In the genomic region with DNA sequence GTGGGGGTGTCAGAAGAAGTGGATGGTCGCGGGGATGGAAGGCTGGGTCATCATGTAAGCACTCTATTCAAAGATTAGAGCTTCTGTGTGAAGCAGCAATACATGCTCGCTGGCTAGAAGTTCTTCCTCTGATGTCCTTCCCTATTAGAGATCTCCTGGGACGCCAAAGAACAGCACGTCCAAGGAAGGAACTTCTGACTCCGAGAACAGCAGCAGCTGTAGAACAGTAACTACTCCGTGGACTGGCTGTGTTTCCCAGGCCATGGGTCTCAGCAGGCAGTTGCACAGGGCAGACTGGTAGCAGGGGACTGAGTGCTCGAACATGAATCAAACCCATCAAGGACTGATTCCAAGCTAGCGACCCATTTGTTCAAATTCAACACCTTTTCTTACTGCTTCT, we compare ENCODE assay signal across 28 mouse cellular contexts. TPM values are rescaled to one million over a fixed set of nuclear protein-coding genes. Genes with fewer than 3 reads are reported as not detected.
DNase-seq lines count a peak whose midpoint lies in the region; ATAC-seq and TF ChIP-seq lines count a peak whose summit lies in the region.
"Had no signal": no experiment of that assay in that cellular context is flagged by ENCODE, and none has a peak within 500 bp of the region (broad histone marks: within the 10 kb centered on the region; RNA-seq: fewer than 3 reads in every experiment).

No protein-coding gene starts in this region.

- peak; percentile 82 to 92 for DNase-seq in heart, adult 18-20 months
- peak; percentile 77 for DNase-seq in gastrocnemius, postnatal 25 days
- no peak for DNase-seq in heart, postnatal 0 days (ENCODE audit: low spot score)
- peak; percentile 77 for DNase-seq in skeletal muscle tissue, adult 2 months (ENCODE audit: low read depth, low spot score)
- DNase-seq in liver: no peak
- DNase-seq in midbrain, postnatal 0 days (ENCODE audit: low spot score): no peak
- DNase-seq: adrenal gland, adult 2 months; B cell, adult 2 months; cerebellum, adult 18-20 months; cerebellum, postnatal 25 days; forebrain, postnatal 0 days; kidney, adult 11 months; kidney, postnatal 36 days; liver, embryonic 13.5 days; lung, adult 2 months; lung, postnatal 14 days; right cerebral cortex, adult 18-20 months; right cerebral cortex, postnatal 4 days had no signal

- no peaks in the 10 kb centered on the region for H3K36me3 ChIP-seq in heart, embryonic 11.5 days (ENCODE audit: control insufficient read depth, insufficient read depth, low read length)
- H3K36me3 ChIP-seq in heart, postnatal 0 days (replicated peaks; ENCODE audit: control insufficient read depth, insufficient read depth, low read length): no peaks in the 10 kb centered on the region
- H3K36me3 ChIP-seq in midbrain, postnatal 0 days (ENCODE audit: insufficient read depth, low read length): no peaks in the 10 kb centered on the region
- H3K36me3 ChIP-seq: embryonic facial prominence, embryonic 12.5 days; G1E; kidney, embryonic 15.5 days; limb, embryonic 13.5 days; liver, embryonic 13.5 days; neural tube, embryonic 15.5 days had no signal

- no peaks in the 10 kb centered on the region for H3K9me3 ChIP-seq in heart, embryonic 11.5 days (replicated peaks; ENCODE audit: control insufficient read depth, low read length)
- H3K9me3 ChIP-seq in heart, postnatal 0 days (replicated peaks; ENCODE audit: control insufficient read depth, low read length): no peaks in the 10 kb centered on the region
- H3K9me3 ChIP-seq in midbrain, postnatal 0 days (ENCODE audit: low read length): no peaks in the 10 kb centered on the region
- H3K9me3 ChIP-seq: embryonic facial prominence, embryonic 12.5 days; kidney, embryonic 15.5 days; limb, embryonic 13.5 days; liver, embryonic 13.5 days; neural tube, embryonic 15.5 days had no signal

- no peak overlapping the region for H3K4me3 ChIP-seq in heart, embryonic 11.5 days (ENCODE audit: low read depth, low read length)
- H3K4me3 ChIP-seq in heart, postnatal 0 days (ENCODE audit: low read depth, low read length): no peak overlapping the region
- no peak overlapping the region for H3K4me3 ChIP-seq in midbrain, postnatal 0 days (ENCODE audit: low read depth, low read length)
- H3K4me3 ChIP-seq: embryonic facial prominence, embryonic 12.5 days; kidney, embryonic 15.5 days; limb, embryonic 13.5 days; liver, embryonic 13.5 days; neural tube, embryonic 15.5 days had no signal

- H3K4me2 ChIP-seq in heart, embryonic 11.5 days: no peak overlapping the region
- H3K4me2 ChIP-seq in heart, postnatal 0 days (ENCODE audit: low read depth, low read length): no peak overlapping the region
- H3K4me2 ChIP-seq in midbrain, postnatal 0 days (ENCODE audit: low read depth, low read length, poor library complexity, severe bottlenecking): no peak overlapping the region
- H3K4me2 ChIP-seq: embryonic facial prominence, embryonic 12.5 days; kidney, embryonic 15.5 days; limb, embryonic 13.5 days; liver, embryonic 13.5 days; midbrain, embryonic 11.5 days; neural tube, embryonic 15.5 days had no signal

- H3K27ac ChIP-seq in heart, embryonic 11.5 days (ENCODE audit: low read depth, low read length): no peak overlapping the region
- H3K27ac ChIP-seq in heart, postnatal 0 days (ENCODE audit: low read depth): no peak overlapping the region
- H3K27ac ChIP-seq in midbrain, postnatal 0 days (ENCODE audit: low read depth, low read length): no peak overlapping the region
- H3K27ac ChIP-seq: embryonic facial prominence, embryonic 12.5 days; kidney, embryonic 15.5 days; limb, embryonic 13.5 days; liver, embryonic 13.5 days; neural tube, embryonic 15.5 days had no signal

- H3K4me1 ChIP-seq in heart, embryonic 11.5 days (ENCODE audit: control insufficient read depth, insufficient read depth, low read length): peaks cover 9% of the 10 kb centered on the region; the same call in 1 of the 2 replicates
- 0 out of 2 replicates have a peak, but pooled peaks cover 6% of the 10 kb centered on the region for H3K4me1 ChIP-seq in heart, postnatal 0 days (ENCODE audit: control insufficient read depth, insufficient read depth)
- H3K4me1 ChIP-seq in midbrain, postnatal 0 days (ENCODE audit: insufficient read depth, low read length): no peaks in the 10 kb centered on the region
- H3K4me1 ChIP-seq: liver, embryonic 13.5 days; neural tube, embryonic 15.5 days had no signal

- H3K9ac ChIP-seq in heart, embryonic 11.5 days (ENCODE audit: low read depth, low read length): no peak overlapping the region
- H3K9ac ChIP-seq in heart, postnatal 0 days (replicated peaks; ENCODE audit: low read depth, low read length): no peak overlapping the region
- no peak overlapping the region for H3K9ac ChIP-seq in midbrain, postnatal 0 days (replicated peaks; ENCODE audit: low read length, poor library complexity, severe bottlenecking)
- H3K9ac ChIP-seq: embryonic facial prominence, embryonic 12.5 days; forebrain, postnatal 0 days; kidney, embryonic 15.5 days; limb, embryonic 13.5 days; liver, embryonic 13.5 days; neural tube, embryonic 15.5 days had no signal

- ATAC-seq in heart, embryonic 11.5 days (replicated peaks; ENCODE audit: insufficient number of reproducible peaks, low FRiP score, low TSS enrichment): no peak
- ATAC-seq in heart, postnatal 0 days (ENCODE audit: insufficient read depth, low read depth): 0 out of 2 replicates have a peak, but pooled peaks have one; percentile 17
- no peak for ATAC-seq in midbrain, postnatal 0 days (ENCODE audit: low FRiP score)
- ATAC-seq: forebrain, postnatal 0 days; hindbrain, embryonic 16.5 days; Patski had no signal

- no peak for TF ChIP-seq CTCF in heart, postnatal 0 days (IDR thresholded peaks at IDR 0.05; ENCODE audit: low read depth)
- TF ChIP-seq CTCF in midbrain, postnatal 0 days (IDR thresholded peaks at IDR 0.05): no peak

- no peaks in the 10 kb centered on the region for H3K27me3 ChIP-seq in heart, embryonic 11.5 days (ENCODE audit: control insufficient read depth, insufficient read depth, low read length)
- no peaks in the 10 kb centered on the region for H3K27me3 ChIP-seq in heart, postnatal 0 days (ENCODE audit: control insufficient read depth, insufficient read depth, low read length)
- H3K27me3 ChIP-seq in midbrain, postnatal 0 days (ENCODE audit: insufficient read depth, low read length): no peaks in the 10 kb centered on the region
- H3K27me3 ChIP-seq: CH12.LX; embryonic facial prominence, embryonic 12.5 days; kidney, embryonic 15.5 days; limb, embryonic 13.5 days; liver, embryonic 13.5 days; neural tube, embryonic 15.5 days; Patski had no signal

- TF ChIP-seq EP300 in heart, postnatal 0 days (IDR thresholded peaks at IDR 0.05; ENCODE audit: low read depth): no peak

- WGBS in heart, embryonic 11.5 days (ENCODE audit: insufficient replicate concordance): 67% methylated on average over 9 of the region's 9 CpGs
- WGBS in heart, postnatal 0 days: 56% methylated on average over 9 of the region's 9 CpGs
- 56% methylated on average over 9 of the region's 9 CpGs for WGBS in midbrain, postnatal 0 days

RNA-seq across cellular contexts. Expression of a gene that starts 24.6 kb away (rescaled TPM):
- 10 to 100 TPM in 1 of 2 experiments, 1 to 10 TPM in 1; 6.0 to 10.2 TPM for total RNA-seq in heart, adult 18-20 months (2021)
- 9.9 and 11.0 TPM in 2 replicates for polyA plus RNA-seq in heart, embryonic 11.5 days (2014; fragmentation: Nextera tagmentation; extraction: Ambion mirVana)
- 1 to 10 TPM; 4.2 to 9.0 TPM for total RNA-seq in gastrocnemius, postnatal 25 days (2021)
- 8.0 and 14.5 TPM in 2 replicates for total RNA-seq in heart, postnatal 0 days (2014; rRNA removed; ENCODE audit: low replicate concordance)
- 9.1 and 10.9 TPM in 2 replicates for polyA plus RNA-seq in heart, postnatal 0 days (2015; fragmentation: Nextera tagmentation; extraction: Ambion mirVana)
- total RNA-seq in midbrain, postnatal 0 days (2014; rRNA removed): 31.8 and 35.3 TPM in 2 replicates
- 25.3 and 28.9 TPM in 2 replicates for polyA plus RNA-seq in midbrain, postnatal 0 days (2015; fragmentation: Nextera tagmentation; extraction: Ambion mirVana)
- total RNA-seq: CH12.LX had no signal
- polyA plus RNA-seq: G1E had no signal

Comparison
In these comparisons a context has a peak if more than half of its experiments do, and no peak if none do; other contexts are left out.
1. DNase-seq: peak in heart, adult 18-20 months (2 of 2), gastrocnemius, postnatal 25 days (single experiment) and skeletal muscle tissue, adult 2 months (single experiment); none in heart, postnatal 0 days (single experiment), liver (single experiment) and midbrain, postnatal 0 days (single experiment).